19 mouse cellular contexts compared by ENCODE assay signal in genomic region chr17:7680658-7681057, GRCm38 (mm10).
DNase-seq lines count a peak whose midpoint lies in the region; ATAC-seq and TF ChIP-seq lines count a peak whose summit lies in the region.
"Had no signal": no experiment of that assay in that cellular context is flagged by ENCODE, and none has a peak within 500 bp of the region (broad histone marks: within the 10 kb centered on the region; RNA-seq: fewer than 3 reads in every experiment).

No protein-coding gene starts in this region.

- 71% methylated on average over 9 of the region's 9 CpGs for WGBS in lung, postnatal 0 days
- 69% methylated on average over 9 of the region's 9 CpGs for WGBS in heart, postnatal 0 days
- 92% methylated on average over 9 of the region's 9 CpGs for WGBS in forebrain, embryonic 16.5 days

- H3K4me3 ChIP-seq in lung, postnatal 0 days (ENCODE audit: low read depth, low read length), result no peak overlapping the region
- no peak overlapping the region for H3K4me3 ChIP-seq in heart, postnatal 0 days (ENCODE audit: low read depth, low read length)
- no peak overlapping the region for H3K4me3 ChIP-seq in forebrain, embryonic 16.5 days (replicated peaks; ENCODE audit: low read length)
- H3K4me3 ChIP-seq: liver, embryonic 12.5 days; midbrain, embryonic 13.5 days had no signal

- no peaks in the 10 kb centered on the region for H3K4me1 ChIP-seq in lung, postnatal 0 days (ENCODE audit: insufficient read depth, low read depth, low read length)
- H3K4me1 ChIP-seq in heart, postnatal 0 days (ENCODE audit: control insufficient read depth, insufficient read depth), result no peaks in the 10 kb centered on the region
- no peaks in the 10 kb centered on the region for H3K4me1 ChIP-seq in forebrain, embryonic 16.5 days (replicated peaks; ENCODE audit: control insufficient read depth, insufficient read depth, low read length)
- H3K4me1 ChIP-seq: liver, embryonic 12.5 days; midbrain, embryonic 13.5 days had no signal

- DNase-seq in lung, postnatal 14 days, result peak; percentile 20
- no peak for DNase-seq in lung, postnatal 0 days (ENCODE audit: low spot score)
- peak; percentile 55 for DNase-seq in gastrocnemius, postnatal 25 days
- DNase-seq in heart, postnatal 0 days (ENCODE audit: low spot score), result no peak
- DNase-seq in thymus, postnatal 4 days, result no peak
- no peak for DNase-seq in urinary bladder, adult 2 months (ENCODE audit: low spot score)
- DNase-seq: cerebellum, adult 9-11 months; forebrain, postnatal 0 days; kidney, postnatal 4 days; left cerebral cortex, postnatal 4 days; right cerebral cortex, postnatal 14 days; thymus, adult 18-20 months had no signal

- H3K36me3 ChIP-seq in lung, postnatal 0 days (ENCODE audit: insufficient read depth, low read length), result no peaks in the 10 kb centered on the region
- H3K36me3 ChIP-seq in heart, postnatal 0 days (replicated peaks; ENCODE audit: control insufficient read depth, insufficient read depth, low read length), result no peaks in the 10 kb centered on the region
- no peaks in the 10 kb centered on the region for H3K36me3 ChIP-seq in forebrain, embryonic 16.5 days (ENCODE audit: control insufficient read depth, insufficient read depth)
- H3K36me3 ChIP-seq: liver, embryonic 12.5 days; midbrain, embryonic 13.5 days had no signal

- no peak for ATAC-seq in lung, postnatal 0 days
- ATAC-seq in heart, postnatal 0 days (ENCODE audit: insufficient read depth, low read depth), result 0 out of 2 replicates have a peak, but pooled peaks have one; percentile 20
- ATAC-seq in forebrain, embryonic 16.5 days, result no peak
- ATAC-seq: forebrain, postnatal 0 days; intestine, embryonic 16.5 days; liver, embryonic 12.5 days; midbrain, embryonic 13.5 days had no signal

- TF ChIP-seq EP300 in lung, postnatal 0 days (IDR thresholded peaks at IDR 0.05), result no peak
- no peak for TF ChIP-seq EP300 in heart, postnatal 0 days (IDR thresholded peaks at IDR 0.05; ENCODE audit: low read depth)

- no peak overlapping the region for H3K4me2 ChIP-seq in lung, postnatal 0 days (replicated peaks; ENCODE audit: low read depth, low read length)
- no peak overlapping the region for H3K4me2 ChIP-seq in heart, postnatal 0 days (ENCODE audit: low read depth, low read length)
- H3K4me2 ChIP-seq in forebrain, embryonic 16.5 days (ENCODE audit: low read length), result no peak overlapping the region
- H3K4me2 ChIP-seq: hindbrain, embryonic 14.5 days; liver, embryonic 12.5 days; midbrain, embryonic 13.5 days had no signal

- H3K27me3 ChIP-seq in lung, postnatal 0 days (replicated peaks; ENCODE audit: insufficient read depth, low read length), result no peaks in the 10 kb centered on the region
- H3K27me3 ChIP-seq in heart, postnatal 0 days (ENCODE audit: control insufficient read depth, insufficient read depth, low read length), result no peaks in the 10 kb centered on the region
- no peaks in the 10 kb centered on the region for H3K27me3 ChIP-seq in forebrain, embryonic 16.5 days (replicated peaks; ENCODE audit: control insufficient read depth, insufficient read depth, low read length)
- H3K27me3 ChIP-seq: CH12.LX; liver, embryonic 12.5 days; midbrain, embryonic 13.5 days had no signal

- H3K9ac ChIP-seq in lung, postnatal 0 days (replicated peaks; ENCODE audit: low read depth), result no peak overlapping the region
- no peak overlapping the region for H3K9ac ChIP-seq in heart, postnatal 0 days (replicated peaks; ENCODE audit: low read depth, low read length)
- H3K9ac ChIP-seq in forebrain, embryonic 16.5 days (replicated peaks; ENCODE audit: low read depth, low read length), result no peak overlapping the region
- H3K9ac ChIP-seq: forebrain, postnatal 0 days; hindbrain, embryonic 14.5 days; liver, embryonic 12.5 days; midbrain, embryonic 13.5 days had no signal

- H3K9me3 ChIP-seq in lung, postnatal 0 days (ENCODE audit: low read length), result no peaks in the 10 kb centered on the region
- H3K9me3 ChIP-seq in heart, postnatal 0 days (replicated peaks; ENCODE audit: control insufficient read depth, low read length), result no peaks in the 10 kb centered on the region
- no peaks in the 10 kb centered on the region for H3K9me3 ChIP-seq in forebrain, embryonic 16.5 days (ENCODE audit: control insufficient read depth, low read length)
- H3K9me3 ChIP-seq: liver, embryonic 12.5 days; midbrain, embryonic 13.5 days had no signal

- no peak for TF ChIP-seq CTCF in lung, postnatal 0 days (IDR thresholded peaks at IDR 0.05)
- TF ChIP-seq CTCF in heart, postnatal 0 days (IDR thresholded peaks at IDR 0.05; ENCODE audit: low read depth), result no peak

- H3K27ac ChIP-seq in lung, postnatal 0 days (ENCODE audit: low read length), result no peak overlapping the region
- 0 out of 2 replicates have a peak overlapping the region, but pooled peaks have one; percentile 4 for H3K27ac ChIP-seq in heart, postnatal 0 days (ENCODE audit: low read depth)
- no peak overlapping the region for H3K27ac ChIP-seq in forebrain, embryonic 16.5 days (ENCODE audit: low read length)
- H3K27ac ChIP-seq: hindbrain, embryonic 14.5 days; liver, embryonic 12.5 days; macrophage; midbrain, embryonic 13.5 days had no signal

Comparison
In these comparisons a context has a peak if more than half of its experiments do, and no peak if none do; other contexts are left out.
1. DNase-seq: peak in lung, postnatal 14 days (single experiment) and gastrocnemius, postnatal 25 days (single experiment); none in lung, postnatal 0 days (single experiment), heart, postnatal 0 days (single experiment), thymus, postnatal 4 days (single experiment) and urinary bladder, adult 2 months (single experiment).